Mouse (Mus musculus) brain, embryonic 14.5 days (tissue): ENCODE measurements at regions not wholly inside any gene's neighbourhood (a gene's known extent, or its start where the extent isn't known, plus 50 kb on each side); places are given as distances from the start of the nearest gene placed in this dataset.

Source experiments
- CTCF ChIP-seq: fragments of 200-500 bp; IDR thresholded peaks from 2 replicates; pipeline ENCODE4 v1.5.1; 2012; ENCODE audit warnings: inconsistent platforms, mild to moderate bottlenecking, moderate library complexity, borderline replicate concordance; ENCODE audit not compliant: insufficient read depth, insufficient read length; ENCODE audit errors: extremely low read depth
- POLR2A ChIP-seq: fragments of 200-500 bp; IDR thresholded peaks from 2 replicates; pipeline ENCODE4 v1.6.1; 2012; ENCODE audit warnings: mild to moderate bottlenecking, inconsistent platforms, borderline replicate concordance; ENCODE audit not compliant: poor library complexity, insufficient read depth, insufficient read length, severe bottlenecking; ENCODE audit errors: extremely low read depth

DNA sequence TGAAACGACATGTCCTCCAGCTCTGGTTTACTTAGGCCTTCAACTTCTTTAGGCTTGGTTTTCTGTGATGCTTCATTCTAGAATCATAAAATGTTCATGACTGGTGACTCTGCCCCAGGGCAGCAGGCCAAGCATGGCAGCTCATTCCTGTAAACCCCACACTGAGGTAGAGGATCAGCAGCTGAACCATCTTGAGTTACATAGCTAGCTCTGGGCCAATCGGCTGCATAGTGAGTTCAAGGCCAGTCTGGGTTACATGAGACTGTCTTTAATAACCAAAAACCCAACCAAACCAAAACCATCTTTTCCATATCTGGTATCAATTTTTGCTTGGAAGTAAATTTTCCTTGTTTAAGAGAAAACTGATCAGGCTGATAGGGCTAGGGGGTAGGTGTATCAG lies 57.8 kb upstream of the Myl10 start:
- TF ChIP-seq CTCF (no peak), POLR2A (no peak)
